Mouse (Mus musculus) E14TG2a.4 (cell line): ENCODE results near the gene Kdelr1.

Experiments used
- H3K27me3 ChIP-seq: 2 replicates; pipeline ENCODE4 v1.6.1; 2014; ENCODE audit warnings: low read length, control low read depth; ENCODE audit not compliant: insufficient read depth
- H3K36me3 ChIP-seq: 2 replicates; pipeline ENCODE4 v1.6.1; 2014; ENCODE audit warnings: low read length, control low read depth; ENCODE audit not compliant: insufficient read depth
- H3K4me1 ChIP-seq: replicated peaks from 2 replicates; pipeline ENCODE4 v1.6.1; 2014; ENCODE audit warnings: low read depth, low read length, control low read depth
- H3K4me3 ChIP-seq: replicated peaks from 2 replicates; pipeline ENCODE4 v1.5.1; 2014; ENCODE audit warnings: mild to moderate bottlenecking, low read length
- H3K9me3 ChIP-seq: 2 replicates; pipeline ENCODE4 v1.6.1; 2014; ENCODE audit warnings: low read length, control low read depth
- CTCF ChIP-seq: conservative IDR thresholded peaks from 2 replicates; pipeline ENCODE4 v1.5.1; 2014; ENCODE audit warnings: low read length
- NANOG ChIP-seq: IDR thresholded peaks from 2 replicates; pipeline ENCODE4 v1.6.1; 2014; ENCODE audit warnings: borderline replicate concordance, low read length, mixed read lengths
- POU5F1 ChIP-seq: IDR thresholded peaks from 2 replicates; pipeline ENCODE4 v1.6.1; 2014; ENCODE audit warnings: low read length, borderline replicate concordance

Kdelr1 gene

DNA sequence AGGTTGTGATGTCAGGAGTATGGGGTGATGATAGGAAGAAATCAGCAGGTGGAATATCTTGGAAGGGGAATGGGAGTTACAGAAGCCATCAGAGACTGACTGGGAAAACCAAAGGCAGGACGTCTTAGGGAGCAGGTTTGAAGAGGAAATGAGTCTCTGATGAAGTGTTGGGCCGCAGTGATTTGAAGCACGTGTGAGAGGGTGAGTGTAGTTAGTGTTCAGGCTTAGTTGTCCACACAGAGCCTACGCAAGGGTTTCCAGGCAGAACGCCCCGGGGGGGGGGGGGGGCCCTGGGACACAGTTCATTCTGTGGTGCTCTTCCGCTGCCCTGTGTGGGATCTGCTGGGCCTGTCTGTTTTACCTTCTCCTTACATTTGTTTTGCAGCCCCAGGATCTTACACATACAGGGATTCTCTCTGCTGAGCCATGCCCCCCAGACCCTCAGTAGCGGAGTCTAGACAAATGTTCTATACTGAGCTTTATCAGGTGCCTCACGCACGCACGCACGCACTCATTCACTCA is 30.0 kb downstream of the Kdelr1 start:
- H3K27me3 ChIP-seq: no peaks in the 10 kb centered on the region

DNA sequence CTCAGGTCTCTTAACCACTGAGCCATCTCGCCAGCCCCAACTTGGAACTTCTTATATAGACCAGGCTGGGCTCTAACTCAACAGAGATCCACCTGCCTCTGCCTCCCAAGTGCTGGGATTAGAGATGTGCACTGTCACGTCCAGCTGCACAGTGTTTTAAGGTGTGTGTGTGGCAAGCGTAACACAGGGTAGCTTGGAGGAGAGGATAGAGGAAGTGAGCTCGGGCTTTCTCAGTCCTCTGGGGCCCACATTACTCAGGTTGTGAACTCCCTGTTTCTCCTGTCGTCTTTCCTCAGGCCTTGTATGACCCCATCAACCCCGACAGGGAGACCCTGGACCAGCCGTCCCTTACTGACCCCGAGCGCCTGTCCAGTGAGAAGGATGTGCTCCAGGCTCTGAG is 34.0 kb downstream of the Kdelr1 start:
- Histone ChIP-seq H3K27me3 (no peaks in the 10 kb centered on the region), H3K36me3 (peaks cover 54% of the 10 kb centered on the region), H3K9me3 (no peaks in the 10 kb centered on the region), H3K4me3 (no peak overlapping the region), H3K4me1 (peaks cover 23% of the 10 kb centered on the region)
- TF ChIP-seq NANOG (no peak), CTCF (no peak), POU5F1 (no peak)

More for the DNA sequence above, 30.0 kb downstream of the Kdelr1 start:
- H3K4me1 ChIP-seq: peaks cover 44% of the 10 kb centered on the region
- no peaks in the 10 kb centered on the region for H3K9me3 ChIP-seq
- no peak for TF ChIP-seq POU5F1
- TF ChIP-seq CTCF: no peak
- TF ChIP-seq NANOG: no peak
- no peak overlapping the region for H3K4me3 ChIP-seq
- peaks cover 20% of the 10 kb centered on the region for H3K36me3 ChIP-seq

DNA sequence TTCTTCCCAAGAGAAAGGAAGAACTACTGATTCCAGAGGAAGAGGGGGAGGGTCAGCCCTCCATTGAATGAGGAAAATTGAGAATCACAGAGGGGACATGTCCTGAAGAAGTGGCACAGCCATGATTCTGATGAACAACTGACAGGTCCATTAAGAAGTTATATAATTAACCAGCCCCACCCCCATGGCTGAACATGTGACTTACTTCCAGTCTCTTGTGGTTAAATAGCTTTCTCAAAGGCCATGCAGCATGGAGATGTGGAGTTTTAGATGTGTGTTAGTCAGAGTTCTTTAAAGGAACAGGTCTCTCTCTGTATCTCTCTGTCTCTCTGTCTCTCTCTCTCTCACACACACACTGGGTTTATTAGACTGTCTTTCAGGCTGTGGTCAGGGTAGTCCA is 35.8 kb downstream of the Kdelr1 start:
- no peaks in the 10 kb centered on the region for H3K9me3 ChIP-seq
- H3K27me3 ChIP-seq: no peaks in the 10 kb centered on the region
- no peak overlapping the region for H3K4me3 ChIP-seq
- H3K36me3 ChIP-seq: peaks cover 70% of the 10 kb centered on the region
- peaks cover 16% of the 10 kb centered on the region for H3K4me1 ChIP-seq
- TF ChIP-seq NANOG (no peak), CTCF (no peak), POU5F1 (no peak)

DNA sequence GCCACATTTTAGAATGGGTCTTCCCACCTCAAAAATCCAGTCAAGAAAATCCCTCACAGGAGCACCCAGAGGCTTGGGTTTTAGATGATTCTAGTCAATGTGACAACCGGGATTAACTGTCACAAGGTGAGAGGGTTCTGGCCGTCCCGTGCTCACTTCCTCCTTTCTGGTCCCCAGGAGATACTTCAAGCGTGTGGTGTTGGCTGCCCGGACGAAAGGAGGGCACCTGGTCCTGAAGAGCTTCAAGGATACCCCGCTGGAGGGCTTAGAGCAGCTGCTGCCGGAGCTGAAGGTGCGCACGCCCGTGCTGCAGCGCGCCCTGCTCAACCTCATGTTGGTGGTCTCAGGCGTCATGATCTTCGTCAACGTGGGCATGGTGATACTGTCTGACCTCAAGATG is 36.6 kb downstream of the Kdelr1 start:
- peaks cover 16% of the 10 kb centered on the region for H3K4me1 ChIP-seq
- TF ChIP-seq CTCF: no peak
- TF ChIP-seq NANOG: no peak
- H3K36me3 ChIP-seq: peaks cover 77% of the 10 kb centered on the region
- no peaks in the 10 kb centered on the region for H3K27me3 ChIP-seq
- no peaks in the 10 kb centered on the region for H3K9me3 ChIP-seq
- no peak overlapping the region for H3K4me3 ChIP-seq

DNA sequence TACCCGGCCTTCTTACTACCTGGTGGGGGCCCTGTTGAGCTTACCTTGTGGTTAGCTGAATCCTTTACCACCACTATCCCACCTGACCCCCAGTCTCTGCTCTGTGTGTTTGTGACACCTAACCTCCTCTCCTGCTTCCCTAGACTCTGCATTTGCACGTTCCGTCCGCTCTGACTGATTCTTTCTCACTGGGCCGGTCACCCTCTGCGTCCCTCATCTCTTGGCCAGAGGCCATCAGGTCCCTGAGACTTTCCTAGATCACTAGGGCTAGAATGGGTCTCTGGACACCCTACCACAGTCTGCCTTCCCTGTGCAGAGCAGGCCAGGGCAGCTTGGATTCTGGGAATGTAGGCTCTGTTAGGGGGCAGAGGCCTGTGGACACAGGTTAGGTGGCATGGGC is 41.5 kb downstream of the Kdelr1 start:
- TF ChIP-seq CTCF (no peak), POU5F1 (no peak), NANOG (no peak)
- H3K27me3 ChIP-seq: no peaks in the 10 kb centered on the region
- peaks cover 62% of the 10 kb centered on the region for H3K36me3 ChIP-seq
- H3K4me3 ChIP-seq: no peak overlapping the region
- no peaks in the 10 kb centered on the region for H3K9me3 ChIP-seq
- peaks cover 42% of the 10 kb centered on the region for H3K4me1 ChIP-seq

DNA sequence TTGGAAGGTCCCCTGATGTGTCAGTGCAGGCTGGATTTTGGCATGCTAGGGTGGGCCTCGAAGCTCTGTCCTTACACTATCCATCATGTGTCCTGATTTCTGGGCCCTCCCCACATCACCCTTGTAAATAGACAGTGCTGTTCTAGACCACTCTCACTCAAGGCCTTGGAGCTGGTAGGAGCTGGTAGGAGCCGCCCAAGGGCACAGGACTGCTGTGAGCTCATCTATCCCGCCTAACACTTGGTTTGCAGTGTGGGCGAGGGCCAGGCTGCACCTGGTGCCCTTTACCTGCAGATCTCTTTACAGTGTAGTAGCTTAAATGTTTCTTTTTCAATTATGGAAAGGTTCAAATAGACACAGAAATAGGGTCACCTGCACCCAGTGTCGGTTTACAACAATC is 42.4 kb downstream of the Kdelr1 start:
- peaks cover 47% of the 10 kb centered on the region for H3K4me1 ChIP-seq
- peaks cover 52% of the 10 kb centered on the region for H3K36me3 ChIP-seq
- no peaks in the 10 kb centered on the region for H3K9me3 ChIP-seq
- no peak overlapping the region for H3K4me3 ChIP-seq
- 0 out of 2 replicates have a peak, but pooled peaks cover 3% of the 10 kb centered on the region for H3K27me3 ChIP-seq
- TF ChIP-seq POU5F1: no peak
- no peak for TF ChIP-seq CTCF
- no peak for TF ChIP-seq NANOG

DNA sequence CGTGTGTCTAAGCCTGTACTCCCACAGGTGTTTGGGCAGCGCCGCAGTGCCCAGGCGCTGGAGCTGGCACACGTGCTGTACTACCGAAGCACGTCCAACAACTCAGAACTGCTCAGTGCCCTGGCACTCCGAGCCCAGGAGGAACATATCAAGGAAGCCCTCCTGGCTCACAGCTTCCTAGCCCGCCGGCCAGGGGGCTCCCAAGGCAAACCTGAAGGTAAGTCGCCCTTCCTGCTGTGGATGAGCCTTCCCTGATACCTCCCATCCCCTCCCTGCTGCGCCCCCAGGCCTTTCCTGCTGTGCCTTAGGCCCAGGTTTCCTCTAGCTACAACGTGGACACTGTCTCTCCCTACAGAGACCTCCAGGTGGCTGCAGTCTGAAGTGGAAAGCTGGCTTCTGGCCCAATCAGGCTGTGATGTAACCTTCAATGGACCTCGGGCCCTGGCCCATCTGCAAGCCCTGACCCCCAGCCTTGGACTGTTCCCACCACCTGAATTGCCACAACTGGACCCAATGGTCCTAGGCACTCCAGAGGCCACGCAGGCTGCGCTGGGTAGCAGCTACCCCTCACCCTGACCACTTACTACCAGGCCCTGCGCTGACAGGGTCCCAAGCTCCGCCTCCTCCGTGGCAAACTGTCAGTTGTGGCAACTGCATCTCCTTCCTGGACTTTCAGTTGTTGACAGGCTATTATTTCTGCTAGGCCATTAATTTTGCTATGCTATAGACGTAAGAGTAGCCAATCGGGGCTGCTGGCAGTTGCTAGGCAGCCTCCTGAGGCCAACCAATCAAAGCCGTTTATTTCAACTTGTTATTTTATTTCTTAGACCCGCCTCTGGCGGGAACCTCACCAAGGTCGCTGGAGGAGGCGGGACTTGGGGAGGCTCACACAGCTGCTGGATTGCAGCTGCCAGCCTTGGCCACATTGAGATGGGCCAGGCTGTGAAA is 43.8 kb downstream of the Kdelr1 start:
- Histone ChIP-seq H3K36me3 (peaks cover 39% of the 10 kb centered on the region), H3K9me3 (no peaks in the 10 kb centered on the region), H3K27me3 (peaks cover 7% of the 10 kb centered on the region; the same call in 1 of the 2 replicates), H3K4me3 (peak overlapping the region; percentile 65), H3K4me1 (peaks cover 60% of the 10 kb centered on the region)
- TF ChIP-seq CTCF (no peak), NANOG (no peak), POU5F1 (no peak)

DNA sequence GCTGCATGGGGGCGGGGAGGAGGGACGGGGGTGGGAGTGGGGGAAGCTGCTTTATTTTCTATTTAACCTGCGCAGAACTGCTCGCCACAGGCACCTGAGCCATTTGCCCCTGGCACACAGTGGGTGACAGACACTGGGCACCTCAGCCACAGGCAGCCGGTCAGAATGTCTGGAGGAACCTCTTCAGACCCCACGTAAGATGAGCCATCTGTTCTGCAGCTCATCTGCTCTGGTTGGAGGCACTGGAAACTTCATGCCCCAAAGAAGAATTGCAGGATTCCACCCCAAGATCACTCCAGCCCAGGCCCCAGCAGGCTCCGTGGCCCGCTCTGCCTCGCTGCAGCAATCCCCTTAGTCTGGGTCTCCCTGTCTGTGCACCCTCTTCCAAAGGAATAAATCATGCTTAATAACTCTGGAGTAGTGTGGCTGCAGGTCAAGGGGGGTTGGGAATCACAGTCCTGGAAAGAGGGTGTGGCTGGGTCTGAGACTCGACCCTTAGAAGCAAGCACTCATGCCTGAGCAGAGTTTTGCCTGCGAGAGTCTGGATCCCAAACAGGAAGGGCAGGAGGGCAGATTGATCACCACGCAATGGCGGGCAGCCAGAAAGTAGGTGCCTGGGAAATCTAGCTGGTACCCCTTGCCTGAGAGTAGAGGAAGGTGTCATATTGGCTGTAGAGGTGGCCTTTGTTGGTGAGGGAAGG is 44.6 kb downstream of the Kdelr1 start:
- Histone ChIP-seq H3K9me3 (no peaks in the 10 kb centered on the region), H3K4me3 (peak overlapping the region; percentile 62), H3K4me1 (peaks cover 69% of the 10 kb centered on the region), H3K27me3 (peaks cover 7% of the 10 kb centered on the region; the same call in 1 of the 2 replicates), H3K36me3 (peaks cover 32% of the 10 kb centered on the region)
- no peak for TF ChIP-seq POU5F1
- TF ChIP-seq CTCF: no peak
- no peak for TF ChIP-seq NANOG
